18 mouse cellular contexts compared by ENCODE assay signal in the genomic region with DNA sequence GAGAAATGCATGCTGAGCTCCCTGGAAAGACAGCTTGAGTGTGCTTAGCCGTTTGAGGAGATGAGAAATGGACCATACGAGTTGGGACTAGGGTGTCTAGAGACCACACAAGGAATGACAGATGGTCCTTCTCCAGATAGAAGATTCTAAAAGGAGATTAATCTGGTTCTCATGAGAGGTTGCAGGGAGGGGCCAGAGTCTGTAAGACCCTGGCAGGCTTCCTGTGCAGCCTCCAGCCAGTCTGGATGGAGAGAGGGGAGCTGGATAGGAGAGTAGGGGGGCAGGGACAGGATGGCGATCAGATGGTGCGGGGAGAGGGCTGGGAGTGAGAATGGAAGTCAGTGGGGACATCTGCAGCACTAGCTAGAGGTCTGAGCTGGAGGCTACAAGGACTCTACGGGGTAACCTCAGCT. TPM values are rescaled to one million over a fixed set of nuclear protein-coding genes. Genes with fewer than 3 reads are reported as not detected.
DNase-seq lines count a peak whose midpoint lies in the region; ATAC-seq and TF ChIP-seq lines count a peak whose summit lies in the region.
"Had no signal": no experiment of that assay in that cellular context is flagged by ENCODE, and none has a peak within 500 bp of the region (broad histone marks: within the 10 kb centered on the region; RNA-seq: fewer than 3 reads in every experiment).

No protein-coding gene starts in this region.

- H3K36me3 ChIP-seq in kidney, embryonic 14.5 days (ENCODE audit: control insufficient read depth, insufficient read depth, low read length), result no peaks in the 10 kb centered on the region
- no peaks in the 10 kb centered on the region for H3K36me3 ChIP-seq in lung, embryonic 14.5 days (ENCODE audit: insufficient read depth)
- H3K36me3 ChIP-seq in intestine, embryonic 16.5 days (ENCODE audit: control insufficient read depth, insufficient read depth, low read length), result no peaks in the 10 kb centered on the region
- H3K36me3 ChIP-seq: hindbrain, embryonic 10.5 days; limb, embryonic 12.5 days; liver, embryonic 13.5 days had no signal

- no peaks in the 10 kb centered on the region for H3K4me1 ChIP-seq in kidney, embryonic 14.5 days (ENCODE audit: control insufficient read depth, insufficient read depth, low read length)
- no peaks in the 10 kb centered on the region for H3K4me1 ChIP-seq in lung, embryonic 14.5 days (ENCODE audit: insufficient read depth)
- H3K4me1 ChIP-seq in intestine, embryonic 16.5 days (ENCODE audit: control insufficient read depth, insufficient read depth, low read length), result no peaks in the 10 kb centered on the region
- H3K4me1 ChIP-seq: forebrain, embryonic 13.5 days; liver, embryonic 13.5 days had no signal

- no peak overlapping the region for H3K9ac ChIP-seq in kidney, embryonic 14.5 days (ENCODE audit: low read depth, low read length)
- no peak overlapping the region for H3K9ac ChIP-seq in lung, embryonic 14.5 days
- no peak overlapping the region; the same call in 1 of the 2 replicates for H3K9ac ChIP-seq in intestine, embryonic 16.5 days (ENCODE audit: low read depth, low read length)
- H3K9ac ChIP-seq: forebrain, embryonic 13.5 days; limb, embryonic 12.5 days; liver, embryonic 13.5 days had no signal

- peak; percentile 78 for ATAC-seq in kidney, embryonic 14.5 days (ENCODE audit: low FRiP score, low TSS enrichment)
- ATAC-seq in lung, embryonic 14.5 days (ENCODE audit: insufficient read depth), result peak; percentile 58; the same call in 1 of the 2 replicates
- peak; percentile 84 for ATAC-seq in intestine, embryonic 16.5 days
- ATAC-seq: forebrain, embryonic 13.5 days had no signal

- no peaks in the 10 kb centered on the region for H3K27me3 ChIP-seq in kidney, embryonic 14.5 days (ENCODE audit: control insufficient read depth, insufficient read depth, low read length)
- H3K27me3 ChIP-seq in lung, embryonic 14.5 days (ENCODE audit: insufficient read depth, low read length), result no peaks in the 10 kb centered on the region
- no peaks in the 10 kb centered on the region for H3K27me3 ChIP-seq in intestine, embryonic 16.5 days (replicated peaks; ENCODE audit: control insufficient read depth, insufficient read depth, low read length)
- H3K27me3 ChIP-seq: forebrain, embryonic 13.5 days; limb, embryonic 12.5 days; liver, embryonic 13.5 days had no signal

- DNase-seq in cerebellum, postnatal 10 days, result peak; percentile 30 to 53
- no peak for DNase-seq in cerebellum, adult 11-12 months
- no peak for DNase-seq in kidney, postnatal 14 days
- peak; percentile 27 for DNase-seq in lung, embryonic 14.5 days
- DNase-seq in lung, postnatal 4 days, result no peak
- DNase-seq in liver, result no peak
- DNase-seq: adrenal gland, adult 2 months; cerebellum, adult 9-10 months; gastrocnemius, postnatal 36 days; liver, embryonic 13.5 days; lung, postnatal 14 days; thymus, adult 2 months had no signal

- no peak for TF ChIP-seq CTCF in lung, embryonic 14.5 days (IDR thresholded peaks at IDR 0.05; ENCODE audit: low read depth)

- H3K4me2 ChIP-seq in kidney, embryonic 14.5 days (replicated peaks; ENCODE audit: low read depth, low read length), result no peak overlapping the region
- H3K4me2 ChIP-seq in lung, embryonic 14.5 days, result 0 out of 2 replicates have a peak overlapping the region, but pooled peaks have one; percentile 20
- no peak overlapping the region; the same call in 1 of the 2 replicates for H3K4me2 ChIP-seq in intestine, embryonic 16.5 days (ENCODE audit: low read depth, low read length)
- H3K4me2 ChIP-seq: forebrain, embryonic 13.5 days; limb, embryonic 12.5 days; liver, embryonic 13.5 days had no signal

- no peak overlapping the region for H3K4me3 ChIP-seq in kidney, embryonic 14.5 days (ENCODE audit: low read length)
- no peak overlapping the region for H3K4me3 ChIP-seq in lung, embryonic 14.5 days (ENCODE audit: low read depth, low read length)
- H3K4me3 ChIP-seq in intestine, embryonic 16.5 days (ENCODE audit: low read length), result no peak overlapping the region
- H3K4me3 ChIP-seq: forebrain, embryonic 13.5 days; hindbrain, embryonic 10.5 days; limb, embryonic 12.5 days; liver, embryonic 13.5 days; megakaryocyte, embryonic 14.5 days had no signal

- no peak overlapping the region for H3K27ac ChIP-seq in kidney, embryonic 14.5 days (ENCODE audit: low read depth, low read length)
- no peak overlapping the region for H3K27ac ChIP-seq in lung, embryonic 14.5 days (ENCODE audit: low read depth)
- peak overlapping the region; percentile 69 for H3K27ac ChIP-seq in intestine, embryonic 16.5 days (ENCODE audit: low read length)
- H3K27ac ChIP-seq: forebrain, embryonic 13.5 days; hindbrain, embryonic 10.5 days; limb, embryonic 12.5 days; liver, embryonic 13.5 days had no signal

- no peaks in the 10 kb centered on the region for H3K9me3 ChIP-seq in kidney, embryonic 14.5 days (ENCODE audit: control insufficient read depth, low read length)
- H3K9me3 ChIP-seq in lung, embryonic 14.5 days (ENCODE audit: low read depth, low read length), result no peaks in the 10 kb centered on the region
- H3K9me3 ChIP-seq in intestine, embryonic 16.5 days (ENCODE audit: control insufficient read depth, low read length), result no peaks in the 10 kb centered on the region
- H3K9me3 ChIP-seq: forebrain, embryonic 13.5 days; hindbrain, embryonic 10.5 days; limb, embryonic 12.5 days; liver, embryonic 13.5 days had no signal

- WGBS in kidney, embryonic 14.5 days, result 70% methylated on average over 5 of the region's 5 CpGs
- 43% methylated on average over 5 of the region's 5 CpGs for WGBS in lung, embryonic 14.5 days
- 44% methylated on average over 5 of the region's 5 CpGs for WGBS in intestine, embryonic 16.5 days

RNA-seq across cellular contexts. Expression of a gene that starts 19.1 kb away (rescaled TPM):
- 0.47 and 0.53 TPM in 2 replicates for polyA plus RNA-seq in kidney, embryonic 14.5 days (2014; fragmentation: Nextera tagmentation; extraction: Ambion mirVana)
- polyA plus RNA-seq in lung, embryonic 14.5 days (2014; fragmentation: Nextera tagmentation; extraction: Ambion mirVana), result 0.30 and 0.35 TPM in 2 replicates
- polyA plus RNA-seq in intestine, embryonic 16.5 days (2015; fragmentation: Nextera tagmentation; extraction: Ambion mirVana), result 34.1 and 35.9 TPM in 2 replicates

Comparison
In these comparisons a context has a peak if more than half of its experiments do, and no peak if none do; other contexts are left out.
1. DNase-seq: peak in cerebellum, postnatal 10 days (2 of 2) and lung, embryonic 14.5 days (single experiment); none in cerebellum, adult 11-12 months (single experiment), kidney, postnatal 14 days (single experiment), lung, postnatal 4 days (0 of 2) and liver (single experiment).
2. RNA of a gene that starts 19.1 kb away (polyA plus RNA-seq): 34.1 to 35.9 TPM in intestine, embryonic 16.5 days; 0.47 to 0.53 TPM in kidney, embryonic 14.5 days and 0.30 to 0.35 TPM in lung, embryonic 14.5 days; every median in the first group is over 10 times any median in the second.
3. Peak in every context shown above with its lines, with median percentiles within 50 percentile points of each other: ATAC-seq.